9 mouse cellular contexts compared by ENCODE assay signal in genomic region chr8:88297976-88298732, GRCm38 (mm10). TPM values are rescaled to one million over a fixed set of nuclear protein-coding genes. Genes with fewer than 3 reads are reported as not detected.
DNase-seq lines count a peak whose midpoint lies in the region; ATAC-seq lines count a peak whose summit lies in the region.
"Had no signal": no experiment of that assay in that cellular context is flagged by ENCODE, and none has a peak within 500 bp of the region (broad histone marks: within the 10 kb centered on the region; RNA-seq: fewer than 3 reads in every experiment).

No protein-coding gene starts in this region.

- 31% methylated on average over 12 of the region's 12 CpGs for WGBS in heart, embryonic 13.5 days
- 15% methylated on average over 12 of the region's 12 CpGs for WGBS in liver, embryonic 15.5 days (ENCODE audit: insufficient replicate concordance)
- WGBS in forebrain, embryonic 14.5 days: 71% methylated on average over 12 of the region's 12 CpGs

- peaks cover 4% of the 10 kb centered on the region; the same call in 1 of the 2 replicates for H3K36me3 ChIP-seq in heart, embryonic 13.5 days
- H3K36me3 ChIP-seq in liver, embryonic 15.5 days (replicated peaks): peaks cover 22% of the 10 kb centered on the region
- no peaks in the 10 kb centered on the region for H3K36me3 ChIP-seq in forebrain, embryonic 14.5 days (ENCODE audit: control insufficient read depth, insufficient read depth, low read length)

- no peak overlapping the region for H3K4me3 ChIP-seq in brown adipose tissue, adult 24 weeks (ENCODE audit: insufficient read depth, low read depth, low read length)
- no peak overlapping the region for H3K4me3 ChIP-seq in heart, embryonic 13.5 days
- peak overlapping the region; percentile 11 for H3K4me3 ChIP-seq in liver, embryonic 15.5 days (replicated peaks)
- no peak overlapping the region for H3K4me3 ChIP-seq in forebrain, embryonic 14.5 days (ENCODE audit: low read depth, low read length)

- DNase-seq in kidney, adult 9 months: peak; percentile 24
- DNase-seq in kidney, adult 18-20 months: no peak
- DNase-seq in left cerebral cortex, postnatal 14 days (ENCODE audit: low spot score in 2 of 2): no peak
- DNase-seq in adrenal gland, adult 8-10 months: no peak
- no peak for DNase-seq in forebrain, embryonic 14.5 days (ENCODE audit: low spot score)

- no peaks in the 10 kb centered on the region for H3K9me3 ChIP-seq in heart, embryonic 13.5 days
- no peaks in the 10 kb centered on the region for H3K9me3 ChIP-seq in liver, embryonic 15.5 days (replicated peaks)
- H3K9me3 ChIP-seq in forebrain, embryonic 14.5 days (replicated peaks; ENCODE audit: control insufficient read depth, low read length): no peaks in the 10 kb centered on the region

- H3K27me3 ChIP-seq in heart, embryonic 13.5 days (replicated peaks): no peaks in the 10 kb centered on the region; the same call in 1 of the 2 replicates
- no peaks in the 10 kb centered on the region for H3K27me3 ChIP-seq in liver, embryonic 15.5 days
- no peaks in the 10 kb centered on the region for H3K27me3 ChIP-seq in forebrain, embryonic 14.5 days (replicated peaks; ENCODE audit: control insufficient read depth, insufficient read depth, low read length)
- H3K27me3 ChIP-seq: Patski had no signal

- H3K4me2 ChIP-seq in heart, embryonic 13.5 days: no peak overlapping the region
- H3K4me2 ChIP-seq in liver, embryonic 15.5 days: peak overlapping the region; percentile 80
- H3K4me2 ChIP-seq in forebrain, embryonic 14.5 days (ENCODE audit: low read length): no peak overlapping the region

- H3K4me1 ChIP-seq in brown adipose tissue, adult 24 weeks (ENCODE audit: control insufficient read depth, insufficient read depth, insufficient read length, low read length): 0 out of 2 replicates have a peak, but pooled peaks cover 2% of the 10 kb centered on the region
- peaks cover 50% of the 10 kb centered on the region for H3K4me1 ChIP-seq in heart, embryonic 13.5 days
- H3K4me1 ChIP-seq in liver, embryonic 15.5 days (replicated peaks): peaks cover 98% of the 10 kb centered on the region
- peaks cover 2% of the 10 kb centered on the region; the same call in 1 of the 2 replicates for H3K4me1 ChIP-seq in forebrain, embryonic 14.5 days (ENCODE audit: control insufficient read depth, insufficient read depth, low read length)

- peak overlapping the region; percentile 36 for H3K27ac ChIP-seq in brown adipose tissue, adult 24 weeks (replicated peaks; ENCODE audit: low read depth, low read length)
- H3K27ac ChIP-seq in heart, embryonic 13.5 days (replicated peaks): 0 out of 2 replicates have a peak overlapping the region, but pooled peaks have one; percentile 16
- peak overlapping the region; percentile 92 for H3K27ac ChIP-seq in liver, embryonic 15.5 days (replicated peaks)
- H3K27ac ChIP-seq in forebrain, embryonic 14.5 days (ENCODE audit: low read depth, low read length): no peak overlapping the region

- intact Hi-C loops in left cerebral cortex, postnatal 14 days (cut with DNase I): no loop called here

- no peak; the same call in 1 of the 2 replicates for ATAC-seq in heart, embryonic 13.5 days (ENCODE audit: extremely low read depth, insufficient number of reproducible peaks, low FRiP score, low TSS enrichment)
- peak; percentile 78 for ATAC-seq in liver, embryonic 15.5 days (ENCODE audit: insufficient read depth)
- no peak for ATAC-seq in forebrain, embryonic 14.5 days
- ATAC-seq: Patski had no signal

- H3K9ac ChIP-seq in heart, embryonic 13.5 days: no peak overlapping the region
- peak overlapping the region; percentile 76; the same call in 1 of the 2 replicates for H3K9ac ChIP-seq in liver, embryonic 15.5 days
- H3K9ac ChIP-seq in forebrain, embryonic 14.5 days (ENCODE audit: low read length): no peak overlapping the region

RNA-seq across cellular contexts. Expression of gene Adcy7, which starts 26.0 kb away (rescaled TPM):
- 1.6 and 1.7 TPM in 2 replicates for polyA plus RNA-seq in brown adipose tissue, adult 24 weeks (2012; ENCODE audit: insufficient read depth, insufficient read length, missing spikeins)
- 3.2 and 3.8 TPM in 2 replicates for polyA plus RNA-seq in heart, embryonic 13.5 days (2015; fragmentation: Nextera tagmentation; extraction: Ambion mirVana)
- polyA plus RNA-seq in liver, embryonic 15.5 days (2015; fragmentation: Nextera tagmentation; extraction: Ambion mirVana): 21.3 and 22.3 TPM in 2 replicates
- total RNA-seq in left cerebral cortex, postnatal 14 days (2021): 1 to 10 TPM; 4.9 to 5.0 TPM
- 10 to 100 TPM in 2 of 4 experiments, 1 to 10 TPM in 2; 6.4 to 28.7 (median 14.2) TPM for total RNA-seq in adrenal gland, adult 8-10 months (2022)
- 1.1 and 1.3 TPM in 2 replicates for polyA plus RNA-seq in forebrain, embryonic 14.5 days (2014; fragmentation: Nextera tagmentation; extraction: Ambion mirVana)
